Mouse (Mus musculus): ENCODE data around the gene Bpi. TPM values are rescaled to one million over a fixed set of nuclear protein-coding genes. Genes with fewer than 3 reads are reported as not detected.

Gene Bpi
- not detected for polyA plus RNA-seq (2017; shearing (Covaris generic))

DNA sequence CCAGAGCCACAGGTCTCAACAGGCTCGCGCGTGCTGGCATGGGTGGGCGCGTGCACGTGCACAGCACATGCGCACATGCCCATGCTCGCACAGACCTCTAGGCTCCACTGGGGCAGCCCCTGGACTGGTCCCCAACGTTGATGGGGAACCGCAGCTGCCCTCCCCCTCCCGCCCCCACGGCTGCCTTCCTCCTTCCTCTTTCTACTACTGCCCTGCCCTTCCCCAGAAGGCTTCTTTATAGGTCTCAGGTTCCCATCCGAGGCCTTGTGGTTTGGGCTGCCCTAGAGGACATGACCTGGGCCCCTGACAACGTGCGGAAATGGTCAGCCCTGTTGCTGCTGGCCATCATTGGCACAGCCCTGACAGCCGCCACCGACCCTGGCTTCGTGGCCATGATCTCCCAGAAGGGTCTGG is at the start of gene Bpi:
Gene Bpi, plus strand, starts transcription at position 90 of the 414 bp plus-strand sequence.

DNA sequence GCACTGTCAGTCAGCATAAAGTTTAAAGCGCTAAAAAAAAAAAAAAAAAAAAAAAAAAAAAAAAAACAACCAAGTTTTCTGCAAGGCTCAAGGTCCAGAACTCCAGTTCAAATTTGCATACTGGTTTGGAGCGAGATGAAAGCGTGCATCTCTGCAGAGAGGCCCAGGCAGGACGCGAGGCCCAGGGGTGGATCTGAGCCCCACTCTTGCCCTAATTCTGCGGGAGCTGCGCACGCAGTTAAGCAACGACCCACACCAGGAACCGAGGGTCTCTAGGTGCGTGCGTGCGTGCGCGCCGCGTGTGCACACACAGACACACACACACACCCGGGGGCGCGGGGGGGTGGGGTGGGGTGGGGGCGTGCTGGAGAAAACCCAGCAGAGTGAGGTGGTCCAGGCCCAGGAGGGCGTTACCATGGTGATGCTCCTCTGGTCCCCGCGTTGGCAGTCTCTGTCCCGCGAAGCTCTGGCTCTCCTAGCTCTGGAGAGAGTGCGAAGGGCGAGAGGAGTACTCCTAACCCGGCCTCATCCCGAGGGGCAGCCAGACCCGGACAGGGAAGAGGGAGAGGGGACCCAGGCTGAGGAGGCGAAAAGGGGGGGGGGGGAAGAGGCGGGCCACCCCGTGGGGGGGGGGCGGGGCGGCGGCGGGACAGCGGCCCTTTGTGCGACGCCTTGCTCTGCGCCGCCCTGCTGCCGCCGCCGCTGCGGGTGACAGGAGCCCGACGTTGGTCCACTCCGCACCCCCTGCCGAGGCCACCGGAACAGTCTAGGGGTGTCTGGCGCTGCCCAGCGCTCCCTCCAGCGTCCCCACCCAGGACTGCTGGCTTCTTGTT is 29.0 kb upstream of the Bpi start, which contains the start of gene D630003M21Rik:
Gene D630003M21Rik, minus strand, starts transcription at position 553 of the 833 bp plus-strand sequence.

DNA sequence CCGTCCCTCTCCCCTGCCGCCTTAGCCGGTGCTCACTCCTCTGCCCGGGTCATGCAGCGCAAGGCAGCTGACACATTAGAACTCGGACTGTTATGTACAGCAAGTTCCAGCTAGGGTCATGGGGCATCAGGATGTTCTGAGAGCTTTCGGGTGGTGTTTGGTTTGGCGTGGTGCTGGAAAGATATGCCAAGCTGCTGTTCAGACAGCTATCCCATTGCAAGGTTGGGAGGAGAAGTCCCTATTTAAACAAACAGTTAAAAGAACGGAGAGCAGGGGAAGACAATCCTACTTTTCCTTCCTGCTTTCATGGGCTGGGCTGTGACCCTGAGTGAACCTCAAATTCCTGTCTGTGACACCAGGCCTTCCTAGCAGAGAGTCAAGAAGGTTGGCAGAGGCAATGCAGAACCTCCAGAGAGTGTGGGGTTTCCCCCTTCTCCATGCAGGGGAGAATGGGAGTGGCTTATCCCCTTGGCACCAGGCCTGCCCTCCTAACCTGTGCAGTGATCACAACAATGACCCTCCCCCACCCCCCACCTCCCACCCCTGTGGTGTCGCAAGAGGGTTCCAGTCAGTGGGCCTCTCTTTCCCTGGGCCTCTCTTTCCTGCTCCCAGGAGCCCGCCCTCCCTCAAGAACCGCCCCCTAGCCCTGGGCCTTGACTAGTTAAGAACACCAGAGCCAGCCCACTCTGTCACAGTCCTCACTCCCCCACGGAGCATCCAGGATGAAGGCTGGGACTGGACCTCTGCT is 48.2 kb downstream of the Bpi start, which contains the start of gene Lbp:
Gene Lbp, plus strand, starts transcription at position 546 of the 748 bp plus-strand sequence.

Other genes with a start within 250 kb of the Bpi start
- gene Tti1, start 229.7 kb upstream of the Bpi start, polyA plus RNA-seq (2017; shearing (Covaris generic)): 10 to 100 TPM; 18.8 to 24.9 TPM
- 10 to 100 TPM; 31.5 to 35.9 TPM for gene Rprd1b, start 229.6 kb upstream of the Bpi start, polyA plus RNA-seq (2017; shearing (Covaris generic))
- 1 to 10 TPM; 2.9 to 6.7 TPM for gene Tgm2, start 111.7 kb upstream of the Bpi start, polyA plus RNA-seq (2017; shearing (Covaris generic))
- under 1 TPM in 1 of 2 experiments, not detected in 1; 0.23 TPM for gene D630003M21Rik, start 28.9 kb upstream of the Bpi start, polyA plus RNA-seq (2017; shearing (Covaris generic))
- under 1 TPM; 0.14 to 0.37 TPM for gene Lbp, start 48.4 kb downstream of the Bpi start, polyA plus RNA-seq (2017; shearing (Covaris generic))
- gene Snhg11, start 117.5 kb downstream of the Bpi start, polyA plus RNA-seq (2017; shearing (Covaris generic)): under 1 TPM in 1 of 2 experiments, not detected in 1; 0.47 TPM
- gene Ralgapb, start 151.8 kb downstream of the Bpi start, polyA plus RNA-seq (2017; shearing (Covaris generic)): 10 to 100 TPM; 29.2 to 33.8 TPM
- not detected for gene Adig, start 244.5 kb downstream of the Bpi start, polyA plus RNA-seq (2017; shearing (Covaris generic))

Data from activated CD4-positive, CD25-positive, alpha-beta regulatory T cell (primary cell).